Mouse (Mus musculus) heart, postnatal 25 days (tissue): ENCODE measurements around the gene Adpgk. TPM values are rescaled to one million over a fixed set of nuclear protein-coding genes. Genes with fewer than 3 reads are reported as not detected.
A peak's percentile ranks its signal among the peaks of the same experiment; 100 is the strongest.

Experiments
- DNase-seq: peaks from one replicate; pipeline ENCODE4 v3.0.0; 2022; ENCODE audit warnings: low spot score
- intact Hi-C: fragments of 180-260 bp; cut with DNase I; formaldehyde crosslinking; loops from one replicate; pipeline ENCODE4 v1.15.1; 2025
- total RNA-seq, 2 experiments: library from RNA; stranded (reverse); gene quantifications; 2 replicates each; pipeline ENCODE4 v1.2.3; 2021

The Adpgk gene
- total RNA-seq, result 1 to 10 TPM; 7.5 to 8.3 TPM

DNA sequence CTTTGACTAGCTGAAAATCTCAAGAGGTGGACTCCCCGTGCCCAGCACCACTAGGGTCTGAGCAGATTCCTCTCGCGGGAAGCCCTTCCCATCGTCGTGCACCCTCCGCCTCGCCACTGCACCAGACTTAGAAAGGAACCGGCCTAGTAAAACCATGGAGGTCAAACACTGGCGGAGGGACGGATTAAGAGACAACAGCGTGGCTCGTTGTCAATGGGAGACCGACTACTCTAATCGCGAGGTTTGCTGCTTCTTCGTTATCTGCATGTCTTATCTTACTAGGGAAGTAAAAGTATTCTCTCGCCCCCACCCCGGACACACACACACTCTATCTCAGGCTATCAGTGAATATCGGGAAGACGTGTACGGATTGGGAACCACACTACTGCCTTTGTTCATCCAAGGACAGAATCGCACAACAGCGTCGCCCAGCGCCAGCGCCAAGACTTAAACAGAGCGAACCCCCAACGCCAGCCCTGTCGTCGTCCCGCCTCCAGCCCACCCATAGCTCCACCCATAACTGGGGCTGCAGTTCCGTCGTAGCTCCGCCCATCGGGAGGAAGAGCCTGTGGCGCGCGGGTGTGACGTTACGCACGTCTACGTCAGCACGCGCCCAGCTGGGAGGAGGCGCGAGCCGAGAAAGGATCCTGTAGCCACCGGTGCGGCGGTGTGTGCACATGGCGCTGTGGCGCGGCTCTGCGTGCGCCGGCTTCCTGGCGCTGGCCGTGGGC is at the start of gene Adpgk:
Adpgk (plus strand) TSS at position 602 of the 731 bp plus-strand sequence.
- intact Hi-C loops, result no loop called here
- DNase-seq, result peak; percentile 97

DNA sequence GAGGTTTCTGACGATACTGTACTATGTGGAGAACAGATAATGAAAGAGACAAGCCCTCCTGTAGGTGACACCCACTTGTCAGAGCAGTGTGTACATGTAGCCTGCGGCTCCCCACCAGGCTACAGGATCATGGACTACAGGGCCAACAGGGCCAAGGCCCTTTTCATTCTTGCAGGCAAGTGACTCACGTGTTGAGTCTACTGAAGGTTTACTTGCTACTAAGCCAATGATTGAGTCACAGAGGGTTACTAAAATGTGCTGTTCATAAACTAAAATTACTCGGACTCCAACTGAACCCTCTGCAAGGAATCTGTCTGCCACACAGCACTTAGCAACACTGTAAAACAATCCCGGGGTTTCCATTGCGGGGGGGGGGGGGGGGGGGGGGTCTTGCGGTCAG is 46.2 kb upstream of the Adpgk start:
- DNase-seq, result no peak
- intact Hi-C loops, result no loop called here

DNA sequence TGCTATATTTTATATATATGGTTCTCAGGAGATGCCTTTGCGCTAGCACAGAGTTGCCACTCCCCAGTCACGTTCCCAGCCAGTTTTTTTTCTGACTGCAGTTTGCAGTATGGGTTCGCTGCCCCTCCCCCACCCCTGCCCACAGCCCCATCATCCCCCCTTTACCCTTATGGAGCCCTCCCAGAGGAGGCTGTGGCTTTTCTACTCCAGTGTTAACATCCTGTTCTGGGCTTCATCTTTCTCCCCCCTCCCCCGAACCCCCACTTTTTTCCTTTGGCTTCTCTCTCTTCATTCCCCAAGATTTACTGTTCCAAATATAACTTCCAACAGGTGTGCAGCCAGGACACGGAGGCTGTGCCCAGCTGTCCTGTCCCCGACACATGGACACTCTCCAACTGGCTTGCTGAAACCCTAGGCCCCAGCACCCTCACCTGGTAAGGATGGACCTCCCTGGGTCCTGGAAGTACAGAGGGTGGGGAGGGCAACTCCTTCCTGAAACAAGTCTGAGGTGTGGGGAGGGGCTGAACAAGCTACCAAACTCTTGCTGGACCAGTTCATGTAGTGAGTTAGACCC is 44.8 kb upstream of the Adpgk start:
- DNase-seq, result no peak
- intact Hi-C loops, result no loop called here

DNA sequence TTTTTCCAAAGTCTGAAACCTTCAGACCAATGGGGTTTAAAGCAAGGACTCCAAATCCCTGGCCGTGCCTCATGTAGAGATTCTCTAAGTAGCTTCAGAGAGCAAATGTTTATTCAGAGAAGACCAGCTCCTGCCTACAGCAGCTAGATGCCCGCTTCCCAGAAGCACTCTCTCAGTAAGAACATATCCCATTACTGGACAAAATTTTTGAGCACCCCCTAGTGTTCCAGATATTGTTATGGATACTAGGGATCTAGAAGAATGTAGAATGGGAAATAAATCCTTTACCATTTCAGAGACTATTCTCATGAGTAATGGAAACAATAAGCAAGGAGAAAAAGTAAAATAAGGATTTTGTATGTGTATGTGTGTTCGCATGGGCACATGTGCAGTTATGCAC is 42.0 kb upstream of the Adpgk start:
- intact Hi-C loops, result no loop called here
- DNase-seq, result no peak

DNA sequence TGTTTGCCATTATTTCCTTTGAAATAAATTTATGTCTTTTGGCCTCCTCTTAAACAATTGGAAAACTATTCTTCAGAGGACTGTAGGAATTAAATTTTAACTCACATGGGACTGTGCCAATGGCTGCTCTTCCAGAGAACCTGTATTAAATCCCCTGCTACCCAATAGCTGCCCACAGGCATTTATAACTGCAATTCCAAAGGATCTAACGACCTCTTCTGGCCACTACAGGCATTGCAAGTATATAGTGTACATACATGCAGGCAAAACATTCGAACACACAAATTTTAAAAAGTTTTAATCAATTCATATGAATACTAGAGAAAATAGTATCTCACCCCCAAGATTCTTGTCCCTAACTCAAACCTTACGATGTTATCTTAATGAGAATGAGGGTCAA is 41.1 kb upstream of the Adpgk start:
- DNase-seq, result no peak
- intact Hi-C loops, result no loop called here

DNA sequence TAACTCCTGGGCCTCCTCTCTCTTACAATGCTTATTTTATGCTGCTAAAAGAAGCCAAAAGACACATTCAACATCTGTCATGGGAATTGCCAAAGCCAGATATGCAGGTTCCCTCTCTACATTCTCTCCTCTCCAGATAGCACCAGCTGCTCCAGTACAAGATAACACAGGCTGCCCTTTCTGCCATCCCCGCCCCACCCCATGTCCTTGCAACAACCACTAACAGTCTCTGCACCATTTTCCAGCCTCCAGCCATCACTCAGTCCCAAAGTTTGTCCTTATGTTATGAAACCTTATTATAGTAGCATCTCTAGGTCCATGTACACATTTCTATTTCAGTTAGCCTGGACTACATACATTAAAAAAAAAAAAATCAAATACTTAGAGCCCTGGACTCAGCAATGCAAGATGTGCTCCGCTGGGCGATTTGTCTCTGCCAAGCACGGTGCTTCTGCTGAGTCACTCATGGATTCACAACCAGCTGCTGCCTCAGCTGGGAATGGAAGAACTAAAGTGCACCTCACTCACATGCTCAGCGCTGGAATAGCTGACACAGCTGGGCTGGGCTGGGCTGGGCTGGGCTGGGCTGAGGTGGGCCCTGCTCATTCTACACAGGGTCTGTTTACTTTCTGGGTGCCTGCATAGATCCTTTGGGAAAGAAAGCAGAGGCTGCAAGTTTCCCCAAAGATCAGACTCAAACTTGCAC is 36.5 kb upstream of the Adpgk start:
- DNase-seq, result no peak
- intact Hi-C loops, result no loop called here

DNA sequence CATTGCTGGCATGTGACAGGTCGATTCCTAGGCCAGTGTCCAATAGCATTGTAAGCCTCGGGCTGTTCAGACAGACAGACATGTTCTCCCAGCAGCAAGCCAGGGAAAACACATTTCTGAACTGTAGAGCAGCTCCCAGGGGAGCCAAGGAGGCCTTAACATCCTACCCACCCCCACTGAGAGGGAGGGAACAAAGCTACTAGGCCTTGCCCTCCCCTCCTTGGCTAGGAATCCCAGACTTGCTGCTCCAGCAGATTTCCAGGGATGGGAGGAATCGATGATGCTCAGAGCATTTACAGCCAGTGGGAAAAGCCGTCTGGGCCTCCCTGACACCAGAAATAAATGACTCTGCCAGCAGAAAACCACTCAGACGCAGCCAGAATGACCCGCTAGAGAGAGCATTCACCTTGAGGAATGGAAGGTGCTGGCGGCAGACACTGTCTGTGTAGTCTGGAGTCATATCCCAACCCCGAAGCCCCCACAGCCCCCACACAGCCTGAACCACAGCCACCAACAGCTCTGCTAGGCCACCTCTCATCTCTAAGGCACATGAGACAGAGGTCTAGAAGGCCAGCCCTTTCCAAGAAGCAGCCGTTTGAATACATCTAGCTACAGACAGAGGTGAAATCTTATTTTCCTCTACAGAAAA is 31.4 kb upstream of the Adpgk start:
- intact Hi-C loops, result no loop called here
- no peak for DNase-seq

DNA sequence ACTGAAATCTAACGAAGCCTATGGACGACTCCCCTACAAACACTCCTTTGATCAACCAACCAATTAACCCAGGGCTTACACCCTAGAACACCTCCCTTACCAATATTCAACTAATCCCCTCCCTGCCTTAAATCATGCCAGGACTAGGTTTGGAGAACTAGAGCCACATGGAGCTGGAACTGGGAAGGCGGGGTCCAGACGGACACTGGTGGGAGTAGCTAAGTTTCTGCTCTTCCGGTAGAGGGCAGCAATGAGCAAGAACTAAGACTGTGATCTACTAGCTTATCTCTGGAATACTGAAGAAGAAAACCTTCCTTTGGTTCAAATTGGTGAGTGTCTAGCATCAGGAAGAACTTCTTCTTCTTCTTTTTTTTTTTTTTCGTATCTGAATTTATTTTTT is 25.0 kb upstream of the Adpgk start:
- DNase-seq, result no peak
- intact Hi-C loops, result no loop called here

DNA sequence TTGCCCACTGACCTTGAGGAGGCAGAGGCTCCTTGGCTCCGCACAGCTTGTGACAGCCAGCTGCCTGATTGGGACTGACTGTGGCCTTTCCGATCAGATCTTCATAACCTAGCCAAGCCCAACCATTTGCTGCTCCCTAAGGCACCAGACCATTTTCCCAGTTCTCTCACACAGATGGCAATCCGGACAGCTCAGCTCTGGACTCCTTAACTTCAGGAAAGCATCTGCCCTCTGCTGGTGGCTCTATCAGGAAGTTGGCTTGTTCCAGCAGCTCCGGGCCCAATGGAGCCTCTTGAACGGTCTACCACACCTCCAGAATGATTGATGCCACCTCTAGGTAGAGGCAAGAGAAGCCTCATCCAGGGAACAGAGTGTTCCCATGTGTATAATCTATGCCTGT is 21.6 kb upstream of the Adpgk start:
- DNase-seq, result peak; percentile 40
- intact Hi-C loops, result loop anchor here (2.0 to 5.0 kb wide), 2 partner anchors 257 to 367 kb away; no protein-coding TSS in a partner anchor

DNA sequence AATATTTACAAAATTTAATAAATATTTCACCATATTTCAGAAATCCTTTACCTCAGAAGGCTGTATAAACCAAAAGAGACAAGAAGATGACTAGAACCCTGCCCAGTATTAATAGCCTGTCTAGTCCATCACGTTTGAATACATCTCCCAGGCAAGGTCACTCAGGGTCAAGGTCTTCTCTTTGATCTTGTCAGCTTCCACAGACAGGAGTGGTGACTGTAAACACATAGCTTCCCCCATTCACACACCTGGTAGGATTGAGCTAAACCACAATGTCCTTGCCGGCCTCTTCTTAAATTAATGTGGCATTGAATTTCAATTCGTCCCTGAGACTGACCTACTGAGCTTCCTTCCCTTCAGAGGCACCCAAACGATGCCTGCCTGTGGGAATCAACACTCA is 20.3 kb upstream of the Adpgk start:
- intact Hi-C loops, result loop anchor here (5.0 kb wide), 1 partner anchor 369 kb away; no protein-coding TSS in a partner anchor
- no peak for DNase-seq

DNA sequence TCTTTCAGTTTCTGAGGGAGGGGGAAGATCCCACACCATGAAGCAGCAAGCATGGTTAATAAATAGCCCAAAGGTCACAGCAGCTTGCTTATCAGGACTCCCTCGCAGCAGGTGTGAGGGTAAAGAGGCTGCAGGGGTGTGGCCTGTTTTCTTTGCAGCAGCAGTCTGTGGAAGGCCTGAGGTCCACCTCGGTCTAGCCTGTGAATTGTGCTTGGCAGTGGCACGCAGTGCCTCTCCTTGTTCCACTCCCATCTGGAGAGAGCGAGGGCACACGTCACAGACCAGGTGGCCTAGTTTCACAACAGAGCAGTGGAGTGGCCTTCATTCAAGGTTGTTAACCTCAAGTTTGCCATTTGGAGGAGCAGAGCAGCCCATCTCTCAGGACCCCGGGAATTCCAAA is 19.6 kb upstream of the Adpgk start:
- intact Hi-C loops, result loop anchor here (5.0 kb wide), 1 partner anchor 369 kb away; no protein-coding TSS in a partner anchor
- DNase-seq, result no peak

DNA sequence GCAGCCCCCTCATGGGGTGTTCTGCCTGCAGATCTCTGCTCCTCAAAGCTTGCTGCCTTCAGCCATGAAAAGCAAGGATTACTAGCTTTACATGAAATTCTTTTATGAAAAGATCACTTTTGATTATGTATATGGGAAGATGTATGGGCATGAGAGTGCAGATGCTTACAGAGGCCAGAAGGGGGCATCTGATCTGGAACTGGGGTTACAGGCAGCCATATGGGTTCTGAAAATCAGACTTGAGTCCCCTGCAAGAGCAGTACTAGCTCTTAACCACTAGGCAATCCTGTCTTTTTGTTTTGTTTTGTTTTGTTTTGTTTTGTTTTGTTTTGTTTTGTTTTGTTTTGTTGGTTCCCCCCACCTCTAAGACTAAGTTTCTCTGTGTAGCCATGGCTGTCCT is 18.2 kb upstream of the Adpgk start:
- DNase-seq, result no peak
- intact Hi-C loops, result loop anchor here (5.0 kb wide), 1 partner anchor 371 kb away; no protein-coding TSS in a partner anchor

DNA sequence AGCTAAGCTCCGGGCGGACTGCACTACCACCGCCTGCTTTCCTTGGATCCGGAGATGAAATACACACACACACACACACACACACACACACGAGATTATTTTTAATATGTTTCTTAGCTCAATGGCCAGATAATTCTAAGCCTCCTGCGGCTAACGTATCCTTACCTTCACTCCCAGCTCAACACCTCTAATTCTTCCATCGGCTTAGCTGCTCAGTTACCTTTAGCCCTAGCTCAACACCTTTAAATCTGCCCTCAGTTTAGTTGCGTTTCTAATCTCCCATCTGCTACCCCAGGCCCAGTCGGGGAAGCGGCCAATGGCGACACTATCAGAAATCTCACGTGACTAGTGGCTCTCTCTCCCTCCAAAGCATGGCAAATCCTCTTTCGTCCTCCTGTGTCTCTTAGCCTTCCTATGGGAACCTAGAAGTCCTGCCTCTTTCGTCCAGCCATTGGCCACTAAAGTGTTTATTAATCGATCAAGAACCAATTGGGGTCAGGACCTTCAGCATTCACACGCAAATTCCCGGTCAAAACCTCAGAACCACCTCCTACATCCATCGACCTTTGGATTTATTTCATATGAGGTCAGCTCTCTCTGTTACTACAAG is 16.4 kb upstream of the Adpgk start:
- DNase-seq, result no peak
- intact Hi-C loops, result loop anchor here (5.0 kb wide), 1 partner anchor 373 kb away; no protein-coding TSS in a partner anchor

DNA sequence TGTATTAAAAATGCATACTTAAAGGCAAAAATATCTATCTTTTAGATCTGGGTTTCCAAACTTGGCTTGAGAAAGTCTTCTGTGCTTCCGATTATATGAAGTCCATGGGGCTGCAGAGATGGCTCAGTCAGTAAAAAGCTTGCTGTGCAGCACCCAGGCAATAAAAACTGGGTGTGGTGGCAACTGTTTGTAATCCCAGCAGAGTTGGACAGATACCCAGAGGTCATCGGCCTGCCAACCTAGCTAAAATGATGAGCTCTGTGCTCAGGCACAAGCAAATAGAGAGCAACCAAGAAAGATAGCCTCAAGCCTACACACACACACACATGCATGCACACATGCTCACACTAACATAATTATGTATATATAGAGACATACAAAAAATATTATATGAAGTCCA is 13.2 kb upstream of the Adpgk start:
- DNase-seq, result no peak
- intact Hi-C loops, result no loop called here

DNA sequence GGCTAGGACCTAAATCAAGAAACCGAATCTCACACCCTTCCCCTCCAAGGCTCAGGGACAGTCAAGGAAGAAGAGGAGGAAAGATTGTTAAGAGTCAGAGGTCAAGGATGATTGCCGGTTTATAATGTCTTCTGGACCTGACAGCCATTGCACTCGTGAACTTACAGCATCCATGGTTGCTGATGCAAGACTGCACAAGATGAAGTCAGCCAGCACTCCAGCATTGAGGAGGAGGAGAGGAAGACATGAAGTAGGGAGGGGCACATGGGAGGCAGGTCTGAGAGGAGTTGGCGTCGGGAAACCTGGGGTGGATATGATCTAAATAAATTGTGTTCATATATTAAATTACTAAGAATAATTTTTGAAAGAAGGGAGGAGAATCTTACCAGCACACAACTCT is 12.7 kb upstream of the Adpgk start:
- intact Hi-C loops, result no loop called here
- DNase-seq, result no peak

DNA sequence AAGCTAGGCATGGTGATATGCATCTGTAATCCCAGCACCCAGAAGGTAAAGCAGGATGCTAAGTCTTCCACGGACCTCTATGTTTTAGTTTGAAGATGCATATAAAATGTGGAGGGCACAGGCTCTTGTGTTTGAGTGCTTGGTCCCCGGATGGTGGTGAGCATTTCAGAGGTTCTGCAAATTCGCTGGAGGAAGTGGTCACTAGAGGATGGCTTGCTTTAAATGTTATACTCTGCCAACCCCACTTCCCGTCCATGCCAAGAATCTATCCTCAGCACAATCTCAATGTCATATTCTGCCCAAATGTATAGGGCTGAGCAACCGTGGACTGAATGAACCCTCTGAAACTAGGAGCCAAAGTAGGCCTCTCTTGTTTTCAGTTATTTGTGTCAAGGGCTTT is 10.5 kb upstream of the Adpgk start:
- no peak for DNase-seq
- intact Hi-C loops, result no loop called here

DNA sequence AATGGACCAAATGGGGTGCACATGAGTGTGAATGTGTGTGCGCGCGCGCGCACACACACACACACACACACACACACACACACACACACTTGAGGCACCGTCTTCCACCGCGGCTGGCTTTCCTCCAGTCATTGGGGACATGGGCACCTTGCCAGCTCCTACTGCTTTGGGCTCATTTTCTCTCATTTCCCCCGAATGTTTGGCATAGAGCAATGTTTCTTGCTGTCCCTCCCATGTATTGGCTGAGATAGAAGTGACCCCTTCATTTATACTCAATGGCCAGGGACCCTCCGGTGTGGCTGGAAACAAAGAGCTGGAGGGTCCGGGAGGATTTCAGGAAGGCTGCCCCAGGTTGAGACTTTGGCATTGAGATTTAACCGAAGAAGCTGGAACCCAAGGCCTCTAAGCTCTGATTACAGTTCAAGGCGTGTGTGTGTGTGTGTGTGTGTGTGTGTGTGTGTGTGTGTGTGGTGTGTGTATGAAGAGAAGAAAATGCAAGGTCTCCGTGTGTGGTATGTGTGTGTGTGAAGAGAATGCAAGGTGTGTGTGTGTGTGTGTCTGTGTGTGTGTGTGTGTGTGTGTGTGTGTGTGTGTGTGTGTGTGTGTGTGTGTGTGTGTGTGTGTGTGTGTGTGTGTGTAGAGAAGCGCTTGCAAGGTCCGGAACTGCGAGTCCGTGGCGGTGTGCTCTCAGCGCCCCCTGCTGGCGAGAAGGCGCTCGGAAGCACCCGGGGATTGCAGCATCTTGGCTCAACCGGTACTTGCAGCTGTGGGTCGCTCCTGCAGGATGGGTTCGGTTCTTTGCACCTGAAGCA is 9.3 kb upstream of the Adpgk start:
- intact Hi-C loops, result loop anchor here (1.0 kb wide), 1 partner anchor 269 kb away; no protein-coding TSS in a partner anchor
- peak; percentile 32 for DNase-seq

DNA sequence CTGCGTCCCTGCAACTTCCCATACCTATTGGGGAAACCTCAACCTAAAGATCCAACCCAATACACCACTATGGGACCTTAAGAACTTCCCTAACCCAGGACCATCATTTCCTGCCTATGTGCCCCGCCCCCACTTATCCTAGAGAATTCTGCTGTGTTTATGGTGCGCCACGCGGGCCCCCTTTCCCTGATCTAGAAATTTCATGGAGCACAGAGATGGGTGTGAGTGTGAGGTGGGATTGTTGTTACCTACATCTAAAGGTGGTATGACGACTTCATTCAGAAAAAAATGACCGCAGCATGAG is 8.7 kb upstream of the Adpgk start:
- intact Hi-C loops, result loop anchor here (1.0 kb wide), 1 partner anchor 269 kb away; no protein-coding TSS in a partner anchor
- DNase-seq, result no peak

DNA sequence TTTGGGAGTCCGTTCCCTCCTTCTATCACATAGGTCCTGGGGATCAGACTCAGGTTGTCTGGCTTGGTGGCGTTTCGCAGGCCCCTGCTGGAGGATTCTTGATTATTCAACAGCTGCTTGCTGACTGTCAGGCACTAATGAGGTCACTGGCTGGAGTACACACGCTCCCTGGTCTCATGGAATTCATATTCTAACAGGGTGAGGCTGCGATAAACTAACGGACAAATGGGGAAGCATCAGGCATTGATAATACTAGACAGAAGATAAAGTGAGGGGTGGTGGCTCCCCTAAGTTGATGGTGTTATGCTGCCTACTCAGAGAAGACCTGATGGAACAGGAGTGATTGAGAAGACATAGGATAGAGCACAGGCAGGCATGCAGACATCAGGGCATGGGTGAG is 5.7 kb upstream of the Adpgk start:
- intact Hi-C loops, result no loop called here
- DNase-seq, result no peak
